Mouse (Mus musculus) MEL (cell line): Measurements from ENCODE around the gene Slfn9.

ENCODE experiments used
- MYC ChIP-seq: IDR thresholded peaks from 2 replicates; pipeline ENCODE4 v1.6.1; 2011; ENCODE audit warnings: low read depth, mild to moderate bottlenecking, low read length, improper control_type of control experiment, moderate library complexity
- POLR2A ChIP-seq, 2 experiments: IDR thresholded peaks; 2 replicates each; pipeline ENCODE4 v1.6.1; 2011 to 2012; ENCODE audit warnings: low read length in 2 of 2, mild to moderate bottlenecking in 2 of 2, control low read depth in 1 of 2, improper control_type of control experiment in 1 of 2, low read depth in 1 of 2, moderate library complexity in 1 of 2; ENCODE audit not compliant: control insufficient read depth in 1 of 2, insufficient read depth in 1 of 2, poor library complexity in 1 of 2

GRCm38 (mm10) chr11:82929633-82929950 is 62.0 kb downstream of the Slfn9 start:
- TF ChIP-seq MYC (no peak), POLR2A (IDR thresholded peaks at IDR 0.05; ENCODE audit: control insufficient read depth in 1 of 2, insufficient read depth in 1 of 2, low read depth in 1 of 2, low read length in 2 of 2, poor library complexity in 1 of 2) (no peak)
